Mouse (Mus musculus): ENCODE data around the gene Lrrc45. TPM values are rescaled to one million over a fixed set of nuclear protein-coding genes. Genes with fewer than 3 reads are reported as not detected.
"Not testable (repeated sequence)": the region's sequence is repeated elsewhere in the genome, so short reads cannot be mapped to it uniquely, and the experiment has no call there.

Gene Lrrc45
- total RNA-seq, 1 experiment, result 30.3 TPM

GRCm38 (mm10) chr11:120760236-120760635 lies 46.5 kb downstream of the Lrrc45 start:
- DNase-seq (ENCODE audit: low read depth, low spot score), result no peak
- H3K27ac ChIP-seq (ENCODE audit: insufficient read depth, low read depth, low read length, poor library complexity, severe bottlenecking), result no peak overlapping the region
- TF ChIP-seq MAFK (IDR thresholded peaks at IDR 0.05; ENCODE audit: insufficient read depth, low read depth, low read length), result no peak
- H3K4me3 ChIP-seq (ENCODE audit: insufficient read depth in 1 of 2, low read depth in 1 of 2, low read length in 2 of 2, poor library complexity in 1 of 2, severe bottlenecking in 1 of 2), result no peak overlapping the region
- H3K36me3 ChIP-seq (ENCODE audit: control insufficient read depth, insufficient read depth, low read length, poor library complexity, severe bottlenecking), result no peaks in the 10 kb centered on the region
- peaks cover 0 to 4% of the 10 kb centered on the region in 2 experiments; a peak in 1 of 4 replicates for H3K4me1 ChIP-seq (ENCODE audit: control insufficient read depth in 2 of 2, insufficient read depth in 2 of 2, low read length in 2 of 2, poor library complexity in 1 of 2)
- in situ Hi-C loops (cut with MboI; ENCODE audit: low sequenced_read_pairs in 2 of 2, unreplicated experiment in 2 of 2), result no loop called here
- peaks cover 2% of the 10 kb centered on the region for H3K9me3 ChIP-seq (ENCODE audit: control insufficient read depth, insufficient read depth, low read depth, low read length)
- no peak overlapping the region for H3K9ac ChIP-seq (ENCODE audit: insufficient read depth, low read depth, low read length, poor library complexity, severe bottlenecking)

GRCm38 (mm10) chr11:120761811-120762671 lies 48.3 kb downstream of the Lrrc45 start:
- Histone ChIP-seq H3K36me3 (ENCODE audit: control insufficient read depth, insufficient read depth, low read length, poor library complexity, severe bottlenecking) (no peaks in the 10 kb centered on the region), H3K4me3 (ENCODE audit: insufficient read depth in 1 of 2, low read depth in 1 of 2, low read length in 2 of 2, poor library complexity in 1 of 2, severe bottlenecking in 1 of 2) (no peak overlapping the region), H3K27ac (ENCODE audit: insufficient read depth, low read depth, low read length, poor library complexity, severe bottlenecking) (no peak overlapping the region; the same call in 1 of the 2 replicates), H3K9me3 (ENCODE audit: control insufficient read depth, insufficient read depth, low read depth, low read length) (peaks cover 2% of the 10 kb centered on the region), H3K4me1 (ENCODE audit: control insufficient read depth in 2 of 2, insufficient read depth in 2 of 2, low read length in 2 of 2, poor library complexity in 1 of 2) (peaks cover 0 to 13% of the 10 kb centered on the region in 2 experiments; a peak in 1 of 4 replicates), H3K9ac (ENCODE audit: insufficient read depth, low read depth, low read length, poor library complexity, severe bottlenecking) (no peak overlapping the region)
- in situ Hi-C loops (cut with MboI; ENCODE audit: low sequenced_read_pairs in 2 of 2, unreplicated experiment in 2 of 2), result no loop called here
- TF ChIP-seq CHD2 (IDR thresholded peaks at IDR 0.05; ENCODE audit: low read depth, low read length) (no peak), HCFC1 (IDR thresholded peaks at IDR 0.05; ENCODE audit: borderline replicate concordance, insufficient read depth, low read length) (no peak), MAFK (IDR thresholded peaks at IDR 0.05; ENCODE audit: insufficient read depth, low read depth, low read length) (no peak), ZNF384 (IDR thresholded peaks at IDR 0.05; ENCODE audit: low read depth, low read length) (no peak), ZC3H11A (IDR thresholded peaks at IDR 0.05; ENCODE audit: borderline replicate concordance, low read depth, low read length) (no peak)
- DNase-seq (ENCODE audit: low read depth, low spot score), result no peak

- H3K9me3 ChIP-seq (ENCODE audit: control insufficient read depth, insufficient read depth, low read depth, low read length); H3K9ac ChIP-seq (ENCODE audit: insufficient read depth, low read depth, low read length, poor library complexity, severe bottlenecking); H3K27ac ChIP-seq (ENCODE audit: insufficient read depth, low read depth, low read length, poor library complexity, severe bottlenecking); H3K36me3 ChIP-seq (ENCODE audit: control insufficient read depth, insufficient read depth, low read length, poor library complexity, severe bottlenecking); DNase-seq (ENCODE audit: low read depth, low spot score); in situ Hi-C loops (cut with MboI; ENCODE audit: low sequenced_read_pairs in 2 of 2, unreplicated experiment in 2 of 2): not testable (repeated sequence)
- Histone ChIP-seq H3K4me3 (ENCODE audit: insufficient read depth in 1 of 2, low read depth in 1 of 2, low read length in 2 of 2, poor library complexity in 1 of 2, severe bottlenecking in 1 of 2) (peak within 1 kb of the TSS in 1 of 2 experiments; percentile 45; a peak in 2 of 4 replicates), H3K4me1 (ENCODE audit: control insufficient read depth in 2 of 2, insufficient read depth in 2 of 2, low read length in 2 of 2, poor library complexity in 1 of 2) (peaks cover 0 to 13% of the 10 kb centered on the region in 2 experiments; a peak in 1 of 4 replicates)
Measured at GRCm38 (mm10) chr11:120762672-120763041, 48.9 kb downstream of the Lrrc45 start, which contains the start of gene Hmga1b. TSS of gene Hmga1b (plus strand) at chr11:120762794.

DNA sequence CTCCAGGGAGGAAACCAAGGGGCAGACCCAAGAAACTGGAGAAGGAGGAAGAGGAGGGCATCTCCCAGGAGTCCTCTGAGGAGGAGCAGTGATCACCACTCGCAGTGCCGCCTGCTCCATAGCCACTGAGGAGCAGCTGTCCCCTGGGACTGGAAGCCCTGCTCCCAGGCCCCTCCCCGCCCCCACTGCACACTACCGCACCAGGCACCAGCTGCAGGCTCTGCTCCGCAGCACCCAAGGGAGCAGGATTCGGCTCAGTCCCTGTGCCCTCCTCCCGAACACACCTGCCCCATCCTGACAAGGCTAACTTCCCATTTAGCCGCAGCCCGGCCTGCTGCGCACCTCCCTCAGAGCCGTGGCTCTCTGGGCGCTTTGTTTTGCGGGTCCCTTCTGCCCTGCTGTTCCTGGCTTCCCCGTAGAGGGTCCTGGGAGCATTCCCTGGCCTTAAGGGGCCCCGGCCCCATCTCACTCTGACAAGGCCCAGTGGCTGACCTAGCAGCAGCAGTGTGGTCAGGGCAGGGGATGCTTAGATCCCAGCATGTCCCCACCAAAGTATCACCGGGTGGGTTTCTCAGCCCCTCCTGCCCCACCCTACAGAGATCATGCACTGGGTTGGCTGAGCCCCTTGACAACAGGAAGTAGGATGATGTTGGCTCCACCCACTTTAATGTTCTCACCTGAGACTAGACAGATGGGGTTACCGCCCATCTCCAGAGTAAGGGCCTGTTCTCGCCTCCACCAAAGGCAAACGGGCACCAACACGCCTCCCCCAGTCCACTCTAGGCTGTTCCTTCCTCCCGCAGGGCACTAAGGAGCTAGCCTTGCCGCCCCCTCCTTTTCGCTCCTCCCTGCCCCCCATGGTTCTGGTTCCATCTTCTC lies 49.6 kb downstream of the Lrrc45 start:
- H3K36me3 ChIP-seq (ENCODE audit: control insufficient read depth, insufficient read depth, low read length, poor library complexity, severe bottlenecking); H3K9ac ChIP-seq (ENCODE audit: insufficient read depth, low read depth, low read length, poor library complexity, severe bottlenecking); in situ Hi-C loops (cut with MboI; ENCODE audit: low sequenced_read_pairs in 2 of 2, unreplicated experiment in 2 of 2); H3K9me3 ChIP-seq (ENCODE audit: control insufficient read depth, insufficient read depth, low read depth, low read length); H3K27ac ChIP-seq (ENCODE audit: insufficient read depth, low read depth, low read length, poor library complexity, severe bottlenecking); DNase-seq (ENCODE audit: low read depth, low spot score): not testable (repeated sequence)
- H3K4me1 ChIP-seq (ENCODE audit: control insufficient read depth in 2 of 2, insufficient read depth in 2 of 2, low read length in 2 of 2, poor library complexity in 1 of 2), result peaks cover 0 to 13% of the 10 kb centered on the region in 2 experiments; a peak in 2 of 4 replicates
- peak overlapping the region in 1 of 2 experiments; percentile 45; a peak in 2 of 4 replicates for H3K4me3 ChIP-seq (ENCODE audit: insufficient read depth in 1 of 2, low read depth in 1 of 2, low read length in 2 of 2, poor library complexity in 1 of 2, severe bottlenecking in 1 of 2)

GRCm38 (mm10) chr11:120767023-120767422 lies 53.3 kb downstream of the Lrrc45 start:
- in situ Hi-C loops (cut with MboI; ENCODE audit: low sequenced_read_pairs in 2 of 2, unreplicated experiment in 2 of 2); H3K9me3 ChIP-seq (ENCODE audit: control insufficient read depth, insufficient read depth, low read depth, low read length); H3K4me3 ChIP-seq (ENCODE audit: insufficient read depth in 1 of 2, low read depth in 1 of 2, low read length in 2 of 2, poor library complexity in 1 of 2, severe bottlenecking in 1 of 2); H3K9ac ChIP-seq (ENCODE audit: insufficient read depth, low read depth, low read length, poor library complexity, severe bottlenecking); H3K36me3 ChIP-seq (ENCODE audit: control insufficient read depth, insufficient read depth, low read length, poor library complexity, severe bottlenecking); H3K27ac ChIP-seq (ENCODE audit: insufficient read depth, low read depth, low read length, poor library complexity, severe bottlenecking); DNase-seq (ENCODE audit: low read depth, low spot score): not testable (repeated sequence)
- H3K4me1 ChIP-seq (ENCODE audit: control insufficient read depth in 2 of 2, insufficient read depth in 2 of 2, low read length in 2 of 2, poor library complexity in 1 of 2), result peaks cover 0 to 15% of the 10 kb centered on the region in 2 experiments; a peak in 2 of 4 replicates
